Comparison of ENCODE assay signal across 8 mouse cellular contexts in genomic region chr12:51827958-51828650, GRCm38 (mm10). TPM values are rescaled to one million over a fixed set of nuclear protein-coding genes. Genes with fewer than 3 reads are reported as not detected.
DNase-seq lines count a peak whose midpoint lies in the region; ATAC-seq lines count a peak whose summit lies in the region.

No protein-coding gene starts in this region.

- peak overlapping the region; percentile 100 for H3K9ac ChIP-seq in heart, embryonic 11.5 days (ENCODE audit: low read depth, low read length)
- peak overlapping the region; percentile 97 for H3K9ac ChIP-seq in forebrain, embryonic 12.5 days
- H3K9ac ChIP-seq in liver, embryonic 13.5 days = peak overlapping the region; percentile 100

- no peaks in the 10 kb centered on the region for H3K27me3 ChIP-seq in heart, embryonic 11.5 days (ENCODE audit: control insufficient read depth, insufficient read depth, low read length)
- 0 out of 2 replicates have a peak, but pooled peaks cover 2% of the 10 kb centered on the region for H3K27me3 ChIP-seq in forebrain, embryonic 12.5 days
- H3K27me3 ChIP-seq in liver, embryonic 13.5 days = no peaks in the 10 kb centered on the region

- H3K9me3 ChIP-seq in heart, embryonic 11.5 days (replicated peaks; ENCODE audit: control insufficient read depth, low read length) = no peaks in the 10 kb centered on the region
- H3K9me3 ChIP-seq in forebrain, embryonic 12.5 days = no peaks in the 10 kb centered on the region
- H3K9me3 ChIP-seq in liver, embryonic 13.5 days (replicated peaks) = no peaks in the 10 kb centered on the region

- H3K36me3 ChIP-seq in heart, embryonic 11.5 days (ENCODE audit: control insufficient read depth, insufficient read depth, low read length) = peaks cover 6% of the 10 kb centered on the region; the same call in 1 of the 2 replicates
- H3K36me3 ChIP-seq in forebrain, embryonic 12.5 days (replicated peaks) = peaks cover 18% of the 10 kb centered on the region
- peaks cover 35% of the 10 kb centered on the region for H3K36me3 ChIP-seq in liver, embryonic 13.5 days

- peak overlapping the region; percentile 83 for H3K4me2 ChIP-seq in heart, embryonic 11.5 days
- H3K4me2 ChIP-seq in forebrain, embryonic 12.5 days = peak overlapping the region; percentile 68
- peak overlapping the region; percentile 78 for H3K4me2 ChIP-seq in liver, embryonic 13.5 days

- no peak for DNase-seq in heart, adult 9 months (ENCODE audit: low spot score in 2 of 2)
- DNase-seq in 416B (ENCODE audit: low read depth) = peak; percentile 35
- DNase-seq in liver, embryonic 13.5 days = no peak
- DNase-seq in embryo, embryonic 9.5 days (ENCODE audit: extremely low spot score) = no peak
- no peak for DNase-seq in ovary, postnatal 36 days (ENCODE audit: low spot score)
- no peak for DNase-seq in spleen, postnatal 36 days (ENCODE audit: low spot score in 2 of 2)

- ATAC-seq in heart, embryonic 11.5 days (replicated peaks; ENCODE audit: insufficient number of reproducible peaks, low FRiP score, low TSS enrichment) = no peak
- no peak for ATAC-seq in forebrain, embryonic 12.5 days (ENCODE audit: low FRiP score)
- ATAC-seq in liver, embryonic 13.5 days (ENCODE audit: low read depth) = no peak

- 21% methylated on average over 6 of the region's 6 CpGs for WGBS in heart, embryonic 11.5 days (ENCODE audit: insufficient replicate concordance)
- 31% methylated on average over 6 of the region's 6 CpGs for WGBS in forebrain, embryonic 12.5 days
- 2% methylated on average over 6 of the region's 6 CpGs for WGBS in liver, embryonic 13.5 days (ENCODE audit: insufficient replicate concordance)

- peaks cover 11% of the 10 kb centered on the region; the same call in 1 of the 2 replicates for H3K4me1 ChIP-seq in heart, embryonic 11.5 days (ENCODE audit: control insufficient read depth, insufficient read depth, low read length)
- peaks cover 23% of the 10 kb centered on the region for H3K4me1 ChIP-seq in forebrain, embryonic 12.5 days
- peaks cover 62% of the 10 kb centered on the region for H3K4me1 ChIP-seq in liver, embryonic 13.5 days (replicated peaks)

- peak overlapping the region; percentile 100 for H3K27ac ChIP-seq in heart, embryonic 11.5 days (ENCODE audit: low read depth, low read length)
- H3K27ac ChIP-seq in forebrain, embryonic 12.5 days = peak overlapping the region; percentile 99
- H3K27ac ChIP-seq in liver, embryonic 13.5 days = peak overlapping the region; percentile 100

- peak overlapping the region; percentile 99 for H3K4me3 ChIP-seq in heart, embryonic 11.5 days (ENCODE audit: low read depth, low read length)
- peak overlapping the region; percentile 95 for H3K4me3 ChIP-seq in forebrain, embryonic 12.5 days (replicated peaks)
- H3K4me3 ChIP-seq in liver, embryonic 13.5 days (replicated peaks) = peak overlapping the region; percentile 99

RNA-seq across cellular contexts. Expression of gene Hectd1, which starts 1.2 kb away (rescaled TPM):
- polyA plus RNA-seq in heart, embryonic 11.5 days (2014; fragmentation: Nextera tagmentation; extraction: Ambion mirVana) = 38.7 and 42.4 TPM in 2 replicates
- 41.5 and 44.9 TPM in 2 replicates for polyA plus RNA-seq in forebrain, embryonic 12.5 days (2016; fragmentation: Nextera tagmentation; extraction: Ambion mirVana)
- polyA plus RNA-seq in liver, embryonic 13.5 days (2015; fragmentation: Nextera tagmentation; extraction: Ambion mirVana) = 29.6 and 32.1 TPM in 2 replicates
